Mouse (Mus musculus): ENCODE data around the gene Vps4b. TPM values are rescaled to one million over a fixed set of nuclear protein-coding genes. Genes with fewer than 3 reads are reported as not detected.
A peak's percentile ranks its signal among the peaks of the same experiment; 100 is the strongest.

Gene Vps4b
- 42.1 and 56.3 TPM in 2 replicates for total RNA-seq (2012; rRNA removed)

DNA sequence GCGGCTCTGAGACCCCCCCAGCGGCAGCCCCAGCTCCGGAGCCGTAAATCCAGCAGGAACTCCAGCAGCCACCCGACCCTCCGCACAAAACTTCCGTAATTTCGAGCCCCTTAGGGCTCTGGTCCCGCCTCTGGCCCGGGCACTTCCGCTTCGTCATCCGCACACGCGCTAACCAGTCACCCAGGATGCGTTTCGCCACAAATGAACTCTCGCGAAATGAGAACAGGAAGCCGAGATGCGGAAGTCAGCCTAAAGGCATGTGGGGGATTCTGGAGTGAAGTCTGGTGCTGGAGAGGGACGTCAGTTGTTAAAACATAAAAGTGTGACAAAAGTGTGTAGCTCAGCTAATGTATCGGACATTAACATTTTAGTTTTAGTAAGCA, at the start of gene Vps4b:
Gene Vps4b (minus strand): TSS at position 187 of the 383 bp plus-strand sequence.
- TF ChIP-seq ZC3H11A (IDR thresholded peaks at IDR 0.05; ENCODE audit: borderline replicate concordance, low read depth, low read length): no peak
- peak; percentile 99 for TF ChIP-seq CHD2 (IDR thresholded peaks at IDR 0.05; ENCODE audit: low read depth, low read length)
- TF ChIP-seq ZNF384 (IDR thresholded peaks at IDR 0.05; ENCODE audit: low read depth, low read length): no peak
- TF ChIP-seq HCFC1 (IDR thresholded peaks at IDR 0.05; ENCODE audit: borderline replicate concordance, insufficient read depth, low read length): 0 out of 2 replicates have a peak, but pooled peaks have one; percentile 23
- Histone ChIP-seq H3K4me3 (ENCODE audit: insufficient read depth in 1 of 2, low read depth in 1 of 2, low read length in 2 of 2, poor library complexity in 1 of 2, severe bottlenecking in 1 of 2) (peak within 1 kb of the TSS; percentile 80 to 100), H3K4me1 (ENCODE audit: control insufficient read depth in 2 of 2, insufficient read depth in 2 of 2, low read length in 2 of 2, poor library complexity in 1 of 2) (0 out of 4 replicates have a peak, but pooled peaks cover 0 to 4% of the 10 kb centered on the region in 2 experiments), H3K9ac (ENCODE audit: insufficient read depth, low read depth, low read length, poor library complexity, severe bottlenecking) (peak within 1 kb of the TSS; percentile 99), H3K36me3 (ENCODE audit: control insufficient read depth, insufficient read depth, low read length, poor library complexity, severe bottlenecking) (no peaks in the 10 kb centered on the region; the same call in 1 of the 2 replicates), H3K9me3 (ENCODE audit: control insufficient read depth, insufficient read depth, low read depth, low read length) (no peaks in the 10 kb centered on the region), H3K27ac (ENCODE audit: insufficient read depth, low read depth, low read length, poor library complexity, severe bottlenecking) (peak within 1 kb of the TSS; percentile 93)
- in situ Hi-C loops (cut with MboI; ENCODE audit: low sequenced_read_pairs in 2 of 2, unreplicated experiment in 2 of 2): no loop called here
- DNase-seq (ENCODE audit: low read depth, low spot score): peak; percentile 91

- in situ Hi-C loops (cut with MboI; ENCODE audit: low sequenced_read_pairs in 2 of 2, unreplicated experiment in 2 of 2): no loop called here
- H3K4me3 ChIP-seq (ENCODE audit: insufficient read depth in 1 of 2, low read depth in 1 of 2, low read length in 2 of 2, poor library complexity in 1 of 2, severe bottlenecking in 1 of 2): no peak overlapping the region
- no peak for TF ChIP-seq MAFK (IDR thresholded peaks at IDR 0.05; ENCODE audit: insufficient read depth, low read depth, low read length)
- TF ChIP-seq ZNF384 (IDR thresholded peaks at IDR 0.05; ENCODE audit: low read depth, low read length): no peak
- TF ChIP-seq ZC3H11A (IDR thresholded peaks at IDR 0.05; ENCODE audit: borderline replicate concordance, low read depth, low read length): no peak
- TF ChIP-seq CHD2 (IDR thresholded peaks at IDR 0.05; ENCODE audit: low read depth, low read length): no peak
- TF ChIP-seq HCFC1 (IDR thresholded peaks at IDR 0.05; ENCODE audit: borderline replicate concordance, insufficient read depth, low read length): no peak
- H3K36me3 ChIP-seq (ENCODE audit: control insufficient read depth, insufficient read depth, low read length, poor library complexity, severe bottlenecking): no peaks in the 10 kb centered on the region
- H3K9ac ChIP-seq (ENCODE audit: insufficient read depth, low read depth, low read length, poor library complexity, severe bottlenecking): no peak overlapping the region
- no peaks in the 10 kb centered on the region for H3K4me1 ChIP-seq (ENCODE audit: control insufficient read depth in 2 of 2, insufficient read depth in 2 of 2, low read length in 2 of 2, poor library complexity in 1 of 2)
- H3K9me3 ChIP-seq (ENCODE audit: control insufficient read depth, insufficient read depth, low read depth, low read length): no peaks in the 10 kb centered on the region
- no peak for DNase-seq (ENCODE audit: low read depth, low spot score)
- no peak overlapping the region for H3K27ac ChIP-seq (ENCODE audit: insufficient read depth, low read depth, low read length, poor library complexity, severe bottlenecking)
These were observed 32.3 kb upstream of the Vps4b start for GRCm38 (mm10) chr1:106828784-106829183.

GRCm38 (mm10) chr1:106822297-106822696, 25.8 kb upstream of the Vps4b start:
- Histone ChIP-seq H3K27ac (ENCODE audit: insufficient read depth, low read depth, low read length, poor library complexity, severe bottlenecking) (no peak overlapping the region), H3K36me3 (ENCODE audit: control insufficient read depth, insufficient read depth, low read length, poor library complexity, severe bottlenecking) (no peaks in the 10 kb centered on the region), H3K4me1 (ENCODE audit: control insufficient read depth in 2 of 2, insufficient read depth in 2 of 2, low read length in 2 of 2, poor library complexity in 1 of 2) (no peaks in the 10 kb centered on the region), H3K9me3 (ENCODE audit: control insufficient read depth, insufficient read depth, low read depth, low read length) (no peaks in the 10 kb centered on the region), H3K4me3 (ENCODE audit: insufficient read depth in 1 of 2, low read depth in 1 of 2, low read length in 2 of 2, poor library complexity in 1 of 2, severe bottlenecking in 1 of 2) (no peak overlapping the region), H3K9ac (ENCODE audit: insufficient read depth, low read depth, low read length, poor library complexity, severe bottlenecking) (no peak overlapping the region)
- TF ChIP-seq ZNF384 (IDR thresholded peaks at IDR 0.05; ENCODE audit: low read depth, low read length) (no peak), MAFK (IDR thresholded peaks at IDR 0.05; ENCODE audit: insufficient read depth, low read depth, low read length) (no peak), HCFC1 (IDR thresholded peaks at IDR 0.05; ENCODE audit: borderline replicate concordance, insufficient read depth, low read length) (no peak), CHD2 (IDR thresholded peaks at IDR 0.05; ENCODE audit: low read depth, low read length) (no peak), ZC3H11A (IDR thresholded peaks at IDR 0.05; ENCODE audit: borderline replicate concordance, low read depth, low read length) (no peak)
- DNase-seq (ENCODE audit: low read depth, low spot score): no peak
- in situ Hi-C loops (cut with MboI; ENCODE audit: low sequenced_read_pairs in 2 of 2, unreplicated experiment in 2 of 2): no loop called here

DNA sequence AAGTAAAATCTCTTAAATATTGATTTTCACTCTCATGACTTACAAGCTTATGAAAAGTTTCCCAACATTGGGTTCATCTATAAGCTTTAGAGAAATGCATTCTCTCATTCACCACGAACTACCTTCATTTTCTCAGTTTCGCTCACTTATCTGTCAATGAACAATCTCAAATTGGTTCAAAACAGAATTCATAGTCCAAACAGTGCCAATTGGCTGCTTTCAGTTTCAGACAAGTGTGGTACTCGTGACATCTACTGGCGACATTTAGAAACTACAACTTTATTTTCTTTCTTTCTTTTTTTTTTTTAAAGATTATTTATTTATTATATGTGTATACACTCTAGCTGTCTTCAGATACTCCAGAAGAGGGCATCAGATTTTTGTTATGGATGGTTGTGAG, 21.8 kb upstream of the Vps4b start:
- in situ Hi-C loops (cut with MboI; ENCODE audit: low sequenced_read_pairs in 2 of 2, unreplicated experiment in 2 of 2): no loop called here
- TF ChIP-seq ZC3H11A (IDR thresholded peaks at IDR 0.05; ENCODE audit: borderline replicate concordance, low read depth, low read length) (0 out of 2 replicates have a peak, but pooled peaks have one; percentile 15), ZNF384 (IDR thresholded peaks at IDR 0.05; ENCODE audit: low read depth, low read length) (peak; percentile 72), HCFC1 (IDR thresholded peaks at IDR 0.05; ENCODE audit: borderline replicate concordance, insufficient read depth, low read length) (no peak), MAFK (IDR thresholded peaks at IDR 0.05; ENCODE audit: insufficient read depth, low read depth, low read length) (no peak)
- no peaks in the 10 kb centered on the region for H3K36me3 ChIP-seq (ENCODE audit: control insufficient read depth, insufficient read depth, low read length, poor library complexity, severe bottlenecking)
- no peaks in the 10 kb centered on the region for H3K9me3 ChIP-seq (ENCODE audit: control insufficient read depth, insufficient read depth, low read depth, low read length)
- H3K4me1 ChIP-seq (ENCODE audit: control insufficient read depth in 2 of 2, insufficient read depth in 2 of 2, low read length in 2 of 2, poor library complexity in 1 of 2): peaks cover 0 to 3% of the 10 kb centered on the region in 2 experiments; a peak in 1 of 4 replicates
- H3K4me3 ChIP-seq (ENCODE audit: insufficient read depth in 1 of 2, low read depth in 1 of 2, low read length in 2 of 2, poor library complexity in 1 of 2, severe bottlenecking in 1 of 2): no peak overlapping the region
- no peak overlapping the region for H3K27ac ChIP-seq (ENCODE audit: insufficient read depth, low read depth, low read length, poor library complexity, severe bottlenecking)
- H3K9ac ChIP-seq (ENCODE audit: insufficient read depth, low read depth, low read length, poor library complexity, severe bottlenecking): no peak overlapping the region
- peak; percentile 17 for DNase-seq (ENCODE audit: low read depth, low spot score)

DNA sequence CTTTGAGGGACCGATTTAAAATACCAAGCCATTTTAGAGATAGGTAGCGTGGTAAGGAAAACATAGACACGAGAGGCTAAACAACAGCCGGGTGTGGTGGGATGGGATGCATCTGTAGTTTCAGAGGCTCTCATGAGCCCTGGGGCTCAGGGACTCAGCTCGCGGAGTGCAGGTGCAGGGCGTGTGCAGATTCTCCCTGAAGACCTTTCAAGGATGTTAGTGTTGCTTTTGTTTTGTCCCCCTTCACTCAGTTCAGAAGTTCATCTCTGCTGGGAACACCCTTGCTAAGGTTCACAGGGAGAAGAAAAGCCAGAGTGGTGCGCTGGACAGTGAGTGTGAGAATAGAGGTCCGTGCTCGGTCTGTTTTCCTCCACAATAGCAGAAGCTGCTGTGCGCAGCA, 20.2 kb upstream of the Vps4b start:
- no peaks in the 10 kb centered on the region for H3K9me3 ChIP-seq (ENCODE audit: control insufficient read depth, insufficient read depth, low read depth, low read length)
- no peak overlapping the region for H3K27ac ChIP-seq (ENCODE audit: insufficient read depth, low read depth, low read length, poor library complexity, severe bottlenecking)
- in situ Hi-C loops (cut with MboI; ENCODE audit: low sequenced_read_pairs in 2 of 2, unreplicated experiment in 2 of 2): no loop called here
- TF ChIP-seq CHD2 (IDR thresholded peaks at IDR 0.05; ENCODE audit: low read depth, low read length) (no peak), ZC3H11A (IDR thresholded peaks at IDR 0.05; ENCODE audit: borderline replicate concordance, low read depth, low read length) (no peak), ZNF384 (IDR thresholded peaks at IDR 0.05; ENCODE audit: low read depth, low read length) (no peak), HCFC1 (IDR thresholded peaks at IDR 0.05; ENCODE audit: borderline replicate concordance, insufficient read depth, low read length) (no peak), MAFK (IDR thresholded peaks at IDR 0.05; ENCODE audit: insufficient read depth, low read depth, low read length) (no peak)
- H3K4me1 ChIP-seq (ENCODE audit: control insufficient read depth in 2 of 2, insufficient read depth in 2 of 2, low read length in 2 of 2, poor library complexity in 1 of 2): peaks cover 0 to 3% of the 10 kb centered on the region in 2 experiments; a peak in 1 of 4 replicates
- peak; percentile 37 for DNase-seq (ENCODE audit: low read depth, low spot score)
- H3K36me3 ChIP-seq (ENCODE audit: control insufficient read depth, insufficient read depth, low read length, poor library complexity, severe bottlenecking): no peaks in the 10 kb centered on the region
- H3K9ac ChIP-seq (ENCODE audit: insufficient read depth, low read depth, low read length, poor library complexity, severe bottlenecking): no peak overlapping the region
- H3K4me3 ChIP-seq (ENCODE audit: insufficient read depth in 1 of 2, low read depth in 1 of 2, low read length in 2 of 2, poor library complexity in 1 of 2, severe bottlenecking in 1 of 2): no peak overlapping the region
